22 mouse cellular contexts compared by ENCODE assay signal in the genomic region with DNA sequence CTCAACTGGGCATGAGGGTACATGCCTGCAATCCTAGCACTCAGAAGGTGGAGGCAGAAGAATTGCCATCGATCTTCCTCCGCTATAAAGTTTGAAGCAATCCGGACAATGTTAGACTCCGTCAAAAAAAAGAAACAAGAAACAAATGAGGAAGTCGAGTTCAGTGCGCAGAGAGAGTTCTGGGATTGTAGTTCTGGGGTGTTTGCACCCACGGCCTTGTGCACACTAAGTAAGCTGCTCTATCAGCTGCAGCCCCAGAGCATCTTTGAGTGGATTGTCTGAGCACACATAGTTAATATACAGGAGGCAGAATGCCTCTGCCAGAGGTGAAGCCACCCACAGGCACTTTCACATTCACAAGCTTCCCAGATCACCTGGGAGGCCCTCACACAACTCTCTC. TPM values are rescaled to one million over a fixed set of nuclear protein-coding genes. Genes with fewer than 3 reads are reported as not detected.
DNase-seq lines count a peak whose midpoint lies in the region; ATAC-seq and TF ChIP-seq lines count a peak whose summit lies in the region.
"Had no signal": no experiment of that assay in that cellular context is flagged by ENCODE, and none has a peak within 500 bp of the region (broad histone marks: within the 10 kb centered on the region; RNA-seq: fewer than 3 reads in every experiment).

No protein-coding gene starts in this region.

- no peaks in the 10 kb centered on the region for H3K9me3 ChIP-seq in MEL (replicated peaks; ENCODE audit: insufficient read depth, low read length)
- H3K9me3 ChIP-seq: embryonic facial prominence, embryonic 15.5 days; forebrain, embryonic 10.5 days; heart, embryonic 10.5 days; hindbrain, embryonic 13.5 days had no signal

- no peak for TF ChIP-seq CTCF in MEL (IDR thresholded peaks at IDR 0.05 in 2 of 3, conservative IDR thresholded peaks at IDR 0.05 in 1 of 3; ENCODE audit: control insufficient read depth in 1 of 3, insufficient read depth in 1 of 3, low read depth in 2 of 3, low read length in 3 of 3, poor library complexity in 1 of 3, severe bottlenecking in 1 of 3)

- DNase-seq in CD4-positive, CD25-positive, alpha-beta regulatory T cell, adult 2 months (ENCODE audit: low read depth, low spot score): peak; percentile 40
- peak; percentile 45 for DNase-seq in A20 (ENCODE audit: low read depth, low spot score)
- peak; percentile 71 for DNase-seq in MEL (ENCODE audit: low read depth, low spot score)
- no peak for DNase-seq in right cerebral cortex, postnatal 4 days
- no peak for DNase-seq in lung, postnatal 25 days (ENCODE audit: low spot score)
- DNase-seq: adrenal gland, adult 8-10 months; adrenal gland, postnatal 36 days; cerebellum, postnatal 14 days; embryo, embryonic 11 days; gastrocnemius, postnatal 36 days; heart, adult 18-20 months had no signal

- H3K27ac ChIP-seq in MEL (ENCODE audit: control insufficient read depth, low read depth, low read length) (no peak overlapping the region), macrophage (peak overlapping the region; percentile 73)
- H3K27ac ChIP-seq: embryonic facial prominence, embryonic 15.5 days; hindbrain, embryonic 13.5 days had no signal

- no peak for TF ChIP-seq POLR2A in MEL (IDR thresholded peaks at IDR 0.05; ENCODE audit: control insufficient read depth in 1 of 2, insufficient read depth in 1 of 2, low read depth in 1 of 2, low read length in 2 of 2, poor library complexity in 1 of 2)

- H3K36me3 ChIP-seq in MEL (ENCODE audit: control insufficient read depth in 1 of 2, insufficient read depth in 2 of 2, low read length in 2 of 2) (no peaks in the 10 kb centered on the region), macrophage (ENCODE audit: inconsistent target) (no peaks in the 10 kb centered on the region)
- H3K36me3 ChIP-seq: embryonic facial prominence, embryonic 15.5 days; forebrain, embryonic 10.5 days; heart, embryonic 10.5 days; hindbrain, embryonic 13.5 days had no signal

- 4% methylated on average over 7 of the region's 7 CpGs for WGBS in macrophage (ENCODE audit: missing documents)

- 0 out of 2 replicates have a peak overlapping the region, but pooled peaks have one; percentile 40 for H3K9ac ChIP-seq in MEL (ENCODE audit: control insufficient read depth, low read depth, low read length, poor library complexity, severe bottlenecking)

- TF ChIP-seq EP300 in MEL (IDR thresholded peaks at IDR 0.05; ENCODE audit: low read depth in 1 of 2, low read length in 2 of 2): no peak

- no peak for ATAC-seq in CD4-positive, CD25-positive, alpha-beta regulatory T cell, adult 4 months

- peaks cover 0 to 25% of the 10 kb centered on the region in 2 experiments; a peak in 2 of 4 replicates for H3K4me1 ChIP-seq in MEL (ENCODE audit: control insufficient read depth in 1 of 2, insufficient read depth in 2 of 2, low read length in 2 of 2)

- H3K79me2 ChIP-seq in MEL (ENCODE audit: control insufficient read depth, insufficient read depth, low read length, poor library complexity) (no peaks in the 10 kb centered on the region), macrophage (ENCODE audit: inconsistent target) (no peaks in the 10 kb centered on the region)

- TF ChIP-seq RAD21 in MEL (IDR thresholded peaks at IDR 0.05; ENCODE audit: low read depth, low read length): no peak

- peaks cover 3 to 8% of the 10 kb centered on the region in 2 experiments; a peak in 3 of 4 replicates for H3K27me3 ChIP-seq in MEL (ENCODE audit: control insufficient read depth in 1 of 2, insufficient read depth in 2 of 2, low read length in 2 of 2)

- H3K4me3 ChIP-seq in MEL (ENCODE audit: control insufficient read depth in 1 of 2, insufficient read depth in 1 of 2, low read depth in 2 of 2, low read length in 2 of 2) (peak overlapping the region in 1 of 2 experiments; percentile 37; a peak in 1 of 4 replicates), macrophage (ENCODE audit: inconsistent target) (no peak overlapping the region)
- H3K4me3 ChIP-seq: erythroblast, embryonic 14.5 days had no signal

TF ChIP-seq in MEL, 35 proteins besides CTCF, POLR2A, EP300 and RAD21:
- TF ChIP-seq JUND (IDR thresholded peaks at IDR 0.05; ENCODE audit: low read depth, low read length): no peak
- TF ChIP-seq ZNF384 (IDR thresholded peaks at IDR 0.05; ENCODE audit: low read depth, low read length): 0 out of 2 replicates have a peak, but pooled peaks have one; percentile 29
- TF ChIP-seq MAX (IDR thresholded peaks at IDR 0.05; ENCODE audit: low read length): no peak
- no peak for TF ChIP-seq MXI1 (IDR thresholded peaks at IDR 0.05; ENCODE audit: low read depth, low read length)
- peak; percentile 72 for TF ChIP-seq HCFC1 (IDR thresholded peaks at IDR 0.05; ENCODE audit: low read depth, low read length)

RNA-seq across cellular contexts. Expression of a gene that starts 8.8 kb away (rescaled TPM):
- polyA plus RNA-seq in CD4-positive, CD25-positive, alpha-beta regulatory T cell, adult 4 months (2017; shearing (Covaris generic)): 1 to 10 TPM in 1 of 2 experiments, under 1 TPM in 1; 0.35 to 2.7 TPM
- total RNA-seq in MEL (2012; rRNA removed): 0.04 and 0.10 TPM in 2 replicates
- polyA plus RNA-seq in MEL (2012; ENCODE audit: insufficient read depth in 1 of 2, insufficient read length in 2 of 2, low read depth in 1 of 2, low replicate concordance in 2 of 2, missing spikeins in 1 of 2): under 1 TPM in 1 of 2 experiments, not detected in 1; 0.49 TPM
- total RNA-seq in macrophage (2018; cell fraction: chromatin; rRNA removed): 100 to 1,000 TPM in 4 of 26 experiments, 10 to 100 TPM in 4, 1 to 10 TPM in 13, under 1 TPM in 5; 0.25 to 730 (median 3.1) TPM
- 100 to 1,000 TPM in 3 of 26 experiments, 10 to 100 TPM in 8, 1 to 10 TPM in 8, under 1 TPM in 7; 0.20 to 141 (median 4.6) TPM for total RNA-seq in macrophage (2018; cell fraction: cytosol; rRNA removed)
- total RNA-seq in macrophage (2018; cell fraction: nucleus; rRNA removed): 100 to 1,000 TPM in 3 of 26 experiments, 10 to 100 TPM in 9, 1 to 10 TPM in 9, under 1 TPM in 5; 0.30 to 353 (median 7.2) TPM
- polyA plus RNA-seq in macrophage (2018): 0.74 to 2.0 TPM (median 1.2 TPM) in 3 replicates
- polyA plus RNA-seq: embryonic facial prominence, embryonic 11.5 days; forebrain, embryonic 10.5 days; forebrain, embryonic 14.5 days had no signal

RNA-seq across cellular contexts. Expression of a gene that starts 25.9 kb away (rescaled TPM):
- polyA plus RNA-seq in CD4-positive, CD25-positive, alpha-beta regulatory T cell, adult 4 months (2017; shearing (Covaris generic)): 10 to 100 TPM; 71.2 to 78.1 TPM
- 22.2 and 25.9 TPM in 2 replicates for total RNA-seq in MEL (2012; rRNA removed)
- polyA plus RNA-seq in MEL (2012; ENCODE audit: insufficient read depth in 1 of 2, insufficient read length in 2 of 2, low read depth in 1 of 2, low replicate concordance in 2 of 2, missing spikeins in 1 of 2): 10 to 100 TPM in 1 of 2 experiments, not detected in 1; 37.5 TPM
- 10 to 100 TPM; 14.4 to 47.9 (median 27.0) TPM for total RNA-seq in macrophage (2018; cell fraction: chromatin; rRNA removed)
- total RNA-seq in macrophage (2018; cell fraction: cytosol; rRNA removed): 10 to 100 TPM; 15.6 to 27.5 (median 21.3) TPM
- total RNA-seq in macrophage (2018; cell fraction: nucleus; rRNA removed): 10 to 100 TPM; 11.2 to 36.0 (median 19.9) TPM
- 16.4 to 18.9 TPM (median 16.8 TPM) in 3 replicates for polyA plus RNA-seq in macrophage (2018)

RNA-seq across cellular contexts. Expression of a gene that starts 36.3 kb away (rescaled TPM):
- polyA plus RNA-seq in CD4-positive, CD25-positive, alpha-beta regulatory T cell, adult 4 months (2017; shearing (Covaris generic)): not detected
- total RNA-seq in MEL (2012; rRNA removed): 0.27 and 0.52 TPM in 2 replicates
- polyA plus RNA-seq in MEL (2012; ENCODE audit: insufficient read depth in 1 of 2, insufficient read length in 2 of 2, low read depth in 1 of 2, low replicate concordance in 2 of 2, missing spikeins in 1 of 2): 1 to 10 TPM in 1 of 2 experiments, not detected in 1; 1.4 TPM
- 10 to 100 TPM in 1 of 26 experiments, 1 to 10 TPM in 13, under 1 TPM in 7, not detected in 5; 0.20 to 21.6 (median 1.8) TPM for total RNA-seq in macrophage (2018; cell fraction: chromatin; rRNA removed)
- total RNA-seq in macrophage (2018; cell fraction: cytosol; rRNA removed): 1 to 10 TPM in 13 of 26 experiments, under 1 TPM in 12, not detected in 1; 0.14 to 6.2 (median 2.0) TPM
- 1 to 10 TPM in 15 of 26 experiments, under 1 TPM in 7, not detected in 4; 0.15 to 8.6 (median 2.9) TPM for total RNA-seq in macrophage (2018; cell fraction: nucleus; rRNA removed)
- 0.09 to 0.52 TPM (median 0.32 TPM) in 3 replicates for polyA plus RNA-seq in macrophage (2018)
- total RNA-seq: hematopoietic stem cell, adult 5-6 weeks had no signal

RNA-seq across cellular contexts. Expression of a gene that starts 38.8 kb away (rescaled TPM):
- 1 to 10 TPM; 1.7 to 2.1 TPM for polyA plus RNA-seq in CD4-positive, CD25-positive, alpha-beta regulatory T cell, adult 4 months (2017; shearing (Covaris generic))
- not detected in 2 replicates for total RNA-seq in MEL (2012; rRNA removed)
- not detected for polyA plus RNA-seq in MEL (2012; ENCODE audit: insufficient read depth in 1 of 2, insufficient read length in 2 of 2, low read depth in 1 of 2, low replicate concordance in 2 of 2, missing spikeins in 1 of 2)
- total RNA-seq in macrophage (2018; cell fraction: chromatin; rRNA removed): 10 to 100 TPM in 1 of 26 experiments, 1 to 10 TPM in 12, under 1 TPM in 2, not detected in 11; 0.41 to 17.6 (median 3.0) TPM
- 1 to 10 TPM in 1 of 26 experiments, under 1 TPM in 14, not detected in 11; 0.05 to 1.1 (median 0.72) TPM for total RNA-seq in macrophage (2018; cell fraction: cytosol; rRNA removed)
- total RNA-seq in macrophage (2018; cell fraction: nucleus; rRNA removed): 1 to 10 TPM in 11 of 26 experiments, under 1 TPM in 2, not detected in 13; 0.52 to 6.8 (median 3.9) TPM
- polyA plus RNA-seq in macrophage (2018): 0.38 TPM in 1 of 3 replicates, not detected in the others
- total RNA-seq: adrenal gland, adult 8-10 months; adrenal gland, postnatal 36 days; common myeloid progenitor, adult 5-6 weeks; heart, adult 18-20 months; hematopoietic stem cell, adult 5-6 weeks had no signal
- polyA plus RNA-seq: embryonic facial prominence, embryonic 11.5 days; erythroblast, embryonic 14.5 days had no signal

RNA-seq across cellular contexts. Expression of a gene that starts 40.6 kb away (rescaled TPM):
- 10 to 100 TPM; 15.8 to 17.6 TPM for polyA plus RNA-seq in CD4-positive, CD25-positive, alpha-beta regulatory T cell, adult 4 months (2017; shearing (Covaris generic))
- 26.2 and 43.9 TPM in 2 replicates for total RNA-seq in MEL (2012; rRNA removed)
- polyA plus RNA-seq in MEL (2012; ENCODE audit: insufficient read depth in 1 of 2, insufficient read length in 2 of 2, low read depth in 1 of 2, low replicate concordance in 2 of 2, missing spikeins in 1 of 2): 10 to 100 TPM in 1 of 2 experiments, not detected in 1; 49.8 TPM
- total RNA-seq in macrophage (2018; cell fraction: chromatin; rRNA removed): 10 to 100 TPM in 4 of 26 experiments, 1 to 10 TPM in 21, under 1 TPM in 1; 0.87 to 15.1 (median 3.8) TPM
- total RNA-seq in macrophage (2018; cell fraction: cytosol; rRNA removed): 10 to 100 TPM in 12 of 26 experiments, 1 to 10 TPM in 14; 4.1 to 14.6 (median 9.1) TPM
- total RNA-seq in macrophage (2018; cell fraction: nucleus; rRNA removed): 10 to 100 TPM in 3 of 26 experiments, 1 to 10 TPM in 23; 1.8 to 17.4 (median 4.2) TPM
- 12.4 to 20.7 TPM (median 20.5 TPM) in 3 replicates for polyA plus RNA-seq in macrophage (2018)

Comparison
In these comparisons a context has a peak if more than half of its experiments do, and no peak if none do; other contexts are left out.
1. DNase-seq: peak in CD4-positive, CD25-positive, alpha-beta regulatory T cell, adult 2 months (single experiment), A20 (single experiment) and MEL (single experiment); none in right cerebral cortex, postnatal 4 days (single experiment) and lung, postnatal 25 days (single experiment).